Mouse (Mus musculus): Measurements from ENCODE around the gene Orc2. TPM values are rescaled to one million over a fixed set of nuclear protein-coding genes. Genes with fewer than 3 reads are reported as not detected.

The Orc2 gene
- total and polyA plus RNA-seq, 3 experiments: 56.6 to 233 (median 78.5) TPM

DNA sequence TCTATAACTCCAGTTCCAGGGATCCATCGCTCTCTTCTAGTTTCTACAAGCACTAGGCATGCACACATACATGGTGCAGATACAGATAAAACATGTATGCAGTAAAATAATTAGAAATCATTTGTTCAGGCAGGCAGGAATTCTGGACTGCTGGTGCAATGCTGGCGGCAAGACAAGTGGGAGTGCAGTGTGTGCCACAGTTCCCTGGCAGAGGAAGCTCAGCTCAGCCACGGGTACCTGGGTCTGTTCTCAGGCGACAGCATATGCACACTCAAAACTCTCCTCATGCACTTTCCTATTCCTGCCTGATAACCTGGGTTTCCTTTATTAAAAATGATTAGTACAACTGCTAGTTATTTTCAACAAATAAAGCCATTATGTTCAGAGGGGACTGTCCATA, 39.9 kb downstream of the Orc2 start:
- TF ChIP-seq SIN3A (IDR thresholded peaks at IDR 0.05; ENCODE audit: low read length) (no peak), RCOR1 (IDR thresholded peaks at IDR 0.05; ENCODE audit: low read depth, low read length) (no peak), ZC3H11A (IDR thresholded peaks at IDR 0.05; ENCODE audit: low read depth, low read length) (no peak), MEF2A (IDR thresholded peaks at IDR 0.05; ENCODE audit: extremely low read depth, insufficient replicate concordance, low read depth, low read length, poor library complexity, severe bottlenecking) (no peak), KAT2A (conservative IDR thresholded peaks at IDR 0.05; ENCODE audit: low read depth, low read length) (no peak), TAL1 (IDR thresholded peaks at IDR 0.05; ENCODE audit: low read length) (no peak)
- DNase-seq (ENCODE audit: low read depth, low spot score): no peak
- Histone ChIP-seq H3K36me3 (ENCODE audit: control insufficient read depth in 1 of 2, insufficient read depth in 2 of 2, low read length in 2 of 2) (peaks cover 0 to 19% of the 10 kb centered on the region in 2 experiments; a peak in 3 of 4 replicates), H3K4me1 (ENCODE audit: control insufficient read depth in 1 of 2, insufficient read depth in 2 of 2, low read length in 2 of 2) (no peaks in the 10 kb centered on the region), H3K9ac (ENCODE audit: control insufficient read depth, low read depth, low read length, poor library complexity, severe bottlenecking) (no peak overlapping the region), H3K27ac (ENCODE audit: control insufficient read depth, low read depth, low read length) (no peak overlapping the region), H3K4me3 (ENCODE audit: control insufficient read depth in 1 of 2, insufficient read depth in 1 of 2, low read depth in 2 of 2, low read length in 2 of 2) (no peak overlapping the region), H3K27me3 (ENCODE audit: control insufficient read depth in 1 of 2, insufficient read depth in 2 of 2, low read length in 2 of 2) (no peaks in the 10 kb centered on the region), H3K79me2 (ENCODE audit: control insufficient read depth, insufficient read depth, low read length, poor library complexity) (no peaks in the 10 kb centered on the region), H3K9me3 (replicated peaks; ENCODE audit: insufficient read depth, low read length) (no peaks in the 10 kb centered on the region)

DNA sequence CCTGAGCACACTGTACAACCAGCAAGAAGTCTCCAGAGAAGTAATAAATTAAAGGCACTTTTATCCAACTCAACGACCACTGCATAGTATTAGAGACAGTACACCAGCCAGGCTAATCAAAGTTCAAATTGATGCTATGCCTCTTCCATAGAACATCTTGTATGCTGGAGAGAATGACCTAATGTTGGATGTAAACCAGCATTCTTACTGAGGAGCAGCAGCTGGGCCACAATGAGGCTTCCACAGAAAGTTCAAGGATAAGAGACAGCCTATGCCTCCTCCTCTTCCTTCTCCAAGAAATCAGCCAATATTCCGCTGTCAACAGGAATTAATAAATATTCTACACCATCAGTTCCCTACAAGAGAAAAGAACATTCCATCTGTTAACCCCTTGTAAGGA, 41.0 kb downstream of the Orc2 start:
- TF ChIP-seq MAX (IDR thresholded peaks at IDR 0.05; ENCODE audit: low read length): no peak
- TF ChIP-seq MEF2A (IDR thresholded peaks at IDR 0.05; ENCODE audit: extremely low read depth, insufficient replicate concordance, low read depth, low read length, poor library complexity, severe bottlenecking): no peak
- TF ChIP-seq USF2 (IDR thresholded peaks at IDR 0.05; ENCODE audit: borderline replicate concordance in 1 of 2, insufficient read depth in 1 of 2, low read depth in 1 of 2, low read length in 2 of 2): no peak
- TF ChIP-seq RAD21 (IDR thresholded peaks at IDR 0.05; ENCODE audit: low read depth, low read length): no peak
- TF ChIP-seq POLR2A (IDR thresholded peaks at IDR 0.05; ENCODE audit: control insufficient read depth in 1 of 2, insufficient read depth in 1 of 2, low read depth in 1 of 2, low read length in 2 of 2, poor library complexity in 1 of 2): no peak
- TF ChIP-seq CHD1 (IDR thresholded peaks at IDR 0.05; ENCODE audit: low read depth, low read length): no peak
- TF ChIP-seq SIN3A (IDR thresholded peaks at IDR 0.05; ENCODE audit: low read length): no peak
- no peak for TF ChIP-seq ZC3H11A (IDR thresholded peaks at IDR 0.05; ENCODE audit: low read depth, low read length)
- no peak for TF ChIP-seq HCFC1 (IDR thresholded peaks at IDR 0.05; ENCODE audit: low read depth, low read length)
- Histone ChIP-seq H3K79me2 (ENCODE audit: control insufficient read depth, insufficient read depth, low read length, poor library complexity) (no peaks in the 10 kb centered on the region), H3K27ac (ENCODE audit: control insufficient read depth, low read depth, low read length) (no peak overlapping the region), H3K27me3 (ENCODE audit: control insufficient read depth in 1 of 2, insufficient read depth in 2 of 2, low read length in 2 of 2) (no peaks in the 10 kb centered on the region), H3K9ac (ENCODE audit: control insufficient read depth, low read depth, low read length, poor library complexity, severe bottlenecking) (no peak overlapping the region), H3K4me1 (ENCODE audit: control insufficient read depth in 1 of 2, insufficient read depth in 2 of 2, low read length in 2 of 2) (no peaks in the 10 kb centered on the region), H3K36me3 (ENCODE audit: control insufficient read depth in 1 of 2, insufficient read depth in 2 of 2, low read length in 2 of 2) (peaks cover 0 to 16% of the 10 kb centered on the region in 2 experiments; a peak in 3 of 4 replicates), H3K4me3 (ENCODE audit: control insufficient read depth in 1 of 2, insufficient read depth in 1 of 2, low read depth in 2 of 2, low read length in 2 of 2) (no peak overlapping the region), H3K9me3 (replicated peaks; ENCODE audit: insufficient read depth, low read length) (no peaks in the 10 kb centered on the region)
- no peak for DNase-seq (ENCODE audit: low read depth, low spot score)

DNA sequence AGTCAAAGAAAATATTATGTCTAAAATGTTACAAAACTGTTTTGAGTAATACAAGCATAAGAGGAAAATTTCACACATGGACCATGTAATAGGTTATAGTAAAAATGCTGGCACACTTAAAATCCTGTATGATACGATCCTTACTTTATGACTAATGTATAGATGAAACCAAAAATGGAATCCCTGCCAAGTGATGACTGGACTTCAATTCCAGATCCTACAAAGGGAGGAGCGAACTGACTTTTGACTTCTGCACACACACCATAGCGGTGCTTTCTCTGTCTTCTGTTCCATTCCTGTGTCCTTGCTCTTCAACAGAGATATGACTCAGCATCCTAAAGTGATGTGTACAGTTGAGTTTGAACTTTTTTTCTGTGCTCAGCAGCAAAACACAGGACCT, 44.3 kb downstream of the Orc2 start:
- Histone ChIP-seq H3K27ac (ENCODE audit: control insufficient read depth, low read depth, low read length) (no peak overlapping the region), H3K9me3 (replicated peaks; ENCODE audit: insufficient read depth, low read length) (no peaks in the 10 kb centered on the region), H3K79me2 (ENCODE audit: control insufficient read depth, insufficient read depth, low read length, poor library complexity) (no peaks in the 10 kb centered on the region), H3K36me3 (ENCODE audit: control insufficient read depth in 1 of 2, insufficient read depth in 2 of 2, low read length in 2 of 2) (peaks cover 0 to 13% of the 10 kb centered on the region in 2 experiments; a peak in 3 of 4 replicates), H3K27me3 (ENCODE audit: control insufficient read depth in 1 of 2, insufficient read depth in 2 of 2, low read length in 2 of 2) (no peaks in the 10 kb centered on the region), H3K4me3 (ENCODE audit: control insufficient read depth in 1 of 2, insufficient read depth in 1 of 2, low read depth in 2 of 2, low read length in 2 of 2) (no peak overlapping the region), H3K4me1 (ENCODE audit: control insufficient read depth in 1 of 2, insufficient read depth in 2 of 2, low read length in 2 of 2) (no peaks in the 10 kb centered on the region), H3K9ac (ENCODE audit: control insufficient read depth, low read depth, low read length, poor library complexity, severe bottlenecking) (no peak overlapping the region)
- no peak for DNase-seq (ENCODE audit: low read depth, low spot score)
- TF ChIP-seq TCF12 (IDR thresholded peaks at IDR 0.05; ENCODE audit: low read depth, low read length): no peak
- TF ChIP-seq MAFK (IDR thresholded peaks at IDR 0.05; ENCODE audit: borderline replicate concordance, low read depth, low read length): no peak
- TF ChIP-seq BHLHE40 (IDR thresholded peaks at IDR 0.05; ENCODE audit: borderline replicate concordance, low read depth, low read length): no peak
- no peak for TF ChIP-seq JUND (IDR thresholded peaks at IDR 0.05; ENCODE audit: low read depth, low read length)
- no peak for TF ChIP-seq MAZ (IDR thresholded peaks at IDR 0.05; ENCODE audit: low read depth, low read length)
- TF ChIP-seq ZC3H11A (IDR thresholded peaks at IDR 0.05; ENCODE audit: low read depth, low read length): no peak
- TF ChIP-seq RCOR1 (IDR thresholded peaks at IDR 0.05; ENCODE audit: low read depth, low read length): no peak
- no peak for TF ChIP-seq CTCF (IDR thresholded peaks at IDR 0.05 in 2 of 3, conservative IDR thresholded peaks at IDR 0.05 in 1 of 3; ENCODE audit: control insufficient read depth in 1 of 3, insufficient read depth in 1 of 3, low read depth in 2 of 3, low read length in 3 of 3, poor library complexity in 1 of 3, severe bottlenecking in 1 of 3)
- no peak for TF ChIP-seq TBP (IDR thresholded peaks at IDR 0.05; ENCODE audit: low read depth, low read length)
- TF ChIP-seq USF2 (IDR thresholded peaks at IDR 0.05; ENCODE audit: borderline replicate concordance in 1 of 2, insufficient read depth in 1 of 2, low read depth in 1 of 2, low read length in 2 of 2): no peak
- no peak for TF ChIP-seq MEF2A (IDR thresholded peaks at IDR 0.05; ENCODE audit: extremely low read depth, insufficient replicate concordance, low read depth, low read length, poor library complexity, severe bottlenecking)
- no peak for TF ChIP-seq USF1 (IDR thresholded peaks at IDR 0.05; ENCODE audit: low read depth, low read length)
- TF ChIP-seq MXI1 (IDR thresholded peaks at IDR 0.05; ENCODE audit: low read depth, low read length): no peak
- no peak for TF ChIP-seq ZNF384 (IDR thresholded peaks at IDR 0.05; ENCODE audit: low read depth, low read length)
- no peak for TF ChIP-seq EP300 (IDR thresholded peaks at IDR 0.05; ENCODE audit: low read depth in 1 of 2, low read length in 2 of 2)
- no peak for TF ChIP-seq NELFE (IDR thresholded peaks at IDR 0.05; ENCODE audit: low read depth, low read length)
- TF ChIP-seq KAT2A (conservative IDR thresholded peaks at IDR 0.05; ENCODE audit: low read depth, low read length): no peak
- no peak for TF ChIP-seq MAX (IDR thresholded peaks at IDR 0.05; ENCODE audit: low read length)

Data from MEL (cell line).